Mouse (Mus musculus): ENCODE measurements around the gene Entpd7.

Entpd7 gene

GRCm38 (mm10) chr19:43769366-43769960 lies 80.0 kb downstream of the Entpd7 start:
- no peak for DNase-seq (ENCODE audit: low read depth, low spot score)

DNA sequence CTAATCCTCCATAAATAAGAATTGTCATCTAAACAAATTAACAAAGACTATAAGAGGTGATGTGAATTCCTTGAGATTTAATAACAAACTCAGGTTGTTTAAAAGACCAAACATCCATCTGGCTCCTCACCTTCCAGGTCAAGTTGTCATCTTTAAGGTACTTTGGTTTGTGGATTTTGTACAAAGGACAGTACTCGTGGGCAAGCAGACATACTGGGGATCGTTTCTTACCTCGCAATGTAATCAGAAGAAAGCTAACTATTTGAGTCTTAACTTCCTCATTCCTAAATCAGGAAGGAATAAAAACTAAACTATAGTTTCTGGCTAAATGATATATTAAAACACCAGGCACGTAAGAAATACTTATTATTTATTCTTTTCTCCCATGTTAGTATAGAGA lies 81.1 kb downstream of the Entpd7 start:
- no peak for DNase-seq (ENCODE audit: low read depth, low spot score)

DNA sequence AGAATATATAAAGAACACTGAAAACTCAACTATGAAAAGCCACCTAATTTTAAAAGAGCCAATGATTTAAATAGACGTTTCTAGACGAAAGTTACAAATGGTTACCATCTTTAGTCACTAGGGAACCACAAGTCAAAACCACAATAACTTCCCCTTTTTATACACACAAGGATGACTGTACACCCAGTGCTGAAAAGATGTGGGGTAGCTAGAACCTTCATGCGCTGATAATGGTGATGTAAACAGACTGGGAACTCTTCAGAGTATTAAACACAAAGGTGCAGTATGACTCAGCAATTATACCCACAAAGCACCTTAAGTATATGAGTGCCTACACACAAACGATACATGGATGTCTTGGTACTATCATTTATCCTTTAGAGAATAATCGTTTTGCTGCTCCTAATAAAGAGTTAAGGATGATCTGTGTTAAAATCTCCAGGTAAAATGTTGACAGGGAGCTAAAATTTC lies 82.1 kb downstream of the Entpd7 start:
- no peak for DNase-seq (ENCODE audit: low read depth, low spot score)

DNA sequence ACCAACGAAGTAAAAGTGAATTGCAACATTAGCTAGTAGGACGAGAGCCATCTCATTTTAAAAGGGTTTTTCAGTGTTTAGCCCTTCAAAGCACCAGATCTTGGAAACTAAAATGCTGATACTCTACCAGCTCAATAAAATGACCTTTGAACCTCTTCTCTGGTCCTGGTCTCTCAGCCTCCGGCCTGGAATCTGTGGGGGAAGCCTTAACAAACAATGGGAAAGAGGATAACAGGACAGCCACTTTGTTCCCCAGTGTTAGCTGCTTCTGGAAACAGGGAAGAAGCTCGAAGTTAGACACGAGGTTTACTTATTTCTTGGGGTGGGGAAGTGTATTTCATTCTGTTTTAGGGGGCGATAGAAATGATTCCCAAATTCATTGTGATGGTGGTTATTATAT lies 82.8 kb downstream of the Entpd7 start:
- DNase-seq (ENCODE audit: low read depth, low spot score) = no peak

DNA sequence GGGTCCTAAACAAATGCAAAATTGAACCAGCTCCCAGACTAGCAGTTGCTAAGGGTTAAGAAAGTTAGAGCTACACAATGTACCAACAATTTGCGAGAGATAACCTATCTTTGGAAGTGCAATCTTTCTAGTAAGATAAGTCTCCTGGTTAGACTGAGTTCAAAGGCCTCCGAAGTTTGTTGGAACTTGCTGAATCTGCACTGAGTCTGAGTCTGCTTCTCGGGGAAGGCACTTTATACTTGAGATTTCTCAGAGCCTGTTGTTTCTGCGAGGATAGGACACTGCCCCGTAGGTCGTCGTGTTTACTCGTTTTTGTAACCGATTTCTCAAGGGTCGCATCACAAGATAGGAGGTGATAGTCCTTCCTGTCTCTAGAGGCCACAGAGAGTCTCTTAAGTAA lies 86.0 kb downstream of the Entpd7 start:
- DNase-seq (ENCODE audit: low read depth, low spot score) = no peak

DNA sequence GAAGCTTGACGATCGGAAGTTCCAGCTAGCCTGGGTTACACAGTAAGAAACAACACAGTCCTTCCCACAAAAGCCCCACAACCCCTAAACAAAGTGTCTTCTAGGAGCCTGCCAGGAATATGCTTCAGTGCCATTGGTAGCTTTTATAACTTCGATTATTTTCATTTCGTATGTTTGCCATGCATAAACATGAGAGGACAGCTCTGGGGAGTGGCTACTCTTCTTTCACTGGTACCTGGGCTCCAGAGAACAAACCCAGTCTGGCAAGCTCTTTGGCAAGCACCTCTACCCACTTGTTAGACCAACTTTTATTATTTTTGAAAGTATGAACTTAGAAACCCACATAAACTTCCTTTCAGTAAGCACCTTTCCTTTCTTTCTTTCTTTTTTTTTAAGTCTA lies 87.1 kb downstream of the Entpd7 start:
- DNase-seq (ENCODE audit: low read depth, low spot score) = no peak

- no peak for DNase-seq (ENCODE audit: low read depth, low spot score)
Observed at GRCm38 (mm10) chr19:43777308-43777707, 87.8 kb downstream of the Entpd7 start.

DNA sequence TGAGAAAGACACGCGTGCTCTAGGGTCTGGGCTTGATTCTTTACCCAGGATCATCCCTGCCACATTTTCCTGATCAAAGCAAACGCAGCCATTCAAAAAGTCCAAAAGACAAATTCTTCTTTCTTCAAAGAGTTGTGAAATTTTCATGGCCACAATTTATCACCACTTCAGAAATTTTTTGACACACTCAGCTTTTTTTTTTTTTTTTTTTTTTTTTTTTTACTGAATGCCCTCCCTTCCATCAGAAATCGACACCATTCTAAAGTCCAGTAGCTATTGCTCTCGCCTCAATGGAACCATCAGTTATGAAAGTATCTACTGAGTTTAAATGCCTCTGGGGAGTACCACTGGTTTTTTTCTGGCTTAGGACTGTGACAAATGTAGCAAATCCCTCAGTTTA lies 90.9 kb downstream of the Entpd7 start:
- no peak for DNase-seq (ENCODE audit: low read depth, low spot score)

GRCm38 (mm10) chr19:43781980-43782379 lies 92.5 kb downstream of the Entpd7 start, which contains the start of gene Abcc2:
Abcc2 (plus strand) TSS chr19:43782192.
- no peak for DNase-seq (ENCODE audit: low read depth, low spot score)

Data from mesoderm, embryonic 11.5 days (tissue).